Mouse (Mus musculus) kidney, postnatal 0 days (tissue): ENCODE data around the gene Rspry1. TPM values are rescaled to one million over a fixed set of nuclear protein-coding genes. Genes with fewer than 3 reads are reported as not detected.

Experiments
- ATAC-seq: fragments of 200-750 bp; cut with Nextera tagmentation; replicated peaks from 2 replicates; pipeline ENCODE4 v1.8.0; 2017; ENCODE audit warnings: low read depth, moderate number of reproducible peaks, moderate TSS enrichment, moderate library complexity; ENCODE audit not compliant: low FRiP score
- DNase-seq: peaks from one replicate; pipeline ENCODE4 v3.0.0-alpha.2; 2016; ENCODE audit warnings: low spot score
- H3K27ac ChIP-seq: fragments of 300-500 bp; sonication (generic); 2 replicates; pipeline ENCODE4 v1.5.1; 2014; ENCODE audit warnings: mild to moderate bottlenecking
- H3K27me3 ChIP-seq: fragments of 300-500 bp; sonication (generic); 2 replicates; pipeline ENCODE4 v1.6.1; 2014; ENCODE audit warnings: low read length, mixed read lengths; ENCODE audit not compliant: insufficient read depth
- H3K36me3 ChIP-seq: fragments of 300-500 bp; sonication (generic); 2 replicates; pipeline ENCODE4 v1.6.1; 2014; ENCODE audit warnings: low read length, mixed read lengths; ENCODE audit not compliant: insufficient read depth
- H3K4me1 ChIP-seq: fragments of 300-500 bp; sonication (generic); replicated peaks from 2 replicates; pipeline ENCODE4 v1.6.1; 2014; ENCODE audit warnings: antibody characterized with exemption, low read length, mixed read lengths; ENCODE audit not compliant: insufficient read depth
- H3K4me2 ChIP-seq: fragments of 300-500 bp; sonication (generic); 2 replicates; pipeline ENCODE4 v1.6.1; 2014; ENCODE audit warnings: mild to moderate bottlenecking, low read length, moderate library complexity, mixed read lengths
- H3K4me3 ChIP-seq: fragments of 300-500 bp; sonication (generic); replicated peaks from 2 replicates; pipeline ENCODE4 v1.5.1; 2014; ENCODE audit warnings: low read depth, low read length
- H3K9ac ChIP-seq: fragments of 300-500 bp; sonication (generic); 2 replicates; pipeline ENCODE4 v1.6.1; 2014; ENCODE audit warnings: low read depth, low read length
- H3K9me3 ChIP-seq: fragments of 300-500 bp; sonication (generic); replicated peaks from 2 replicates; pipeline ENCODE4 v1.6.1; 2016; ENCODE audit warnings: low read length, inconsistent platforms, mixed read lengths
- CTCF ChIP-seq: IDR thresholded peaks from 2 replicates; pipeline ENCODE4 v1.5.1; 2016; ENCODE audit warnings: antibody characterized with exemption, low read depth, mild to moderate bottlenecking, moderate library complexity
- whole genome bisulfite sequencing: fragments of 180-500 bp; shearing (Covaris S2); extraction: QIAGEN DNeasy Blood & Tissue Kit; methylation state at CpG from one replicate; pipeline ENCODE4 v1.1.7; 2014; 5-methylcytosine and 5-hydroxymethylcytosine counted together
- polyA plus RNA-seq: library from polyadenylated mRNA; unstranded; fragments of >200 nt; fragmentation: Nextera tagmentation; extraction: Ambion mirVana; gene quantifications from 2 replicates; pipeline ENCODE4 v1.2.1, GENCODE M21; 2015

Rspry1 gene
- polyA plus RNA-seq, 1 experiment from 2014 or later = 31.0 TPM

DNA sequence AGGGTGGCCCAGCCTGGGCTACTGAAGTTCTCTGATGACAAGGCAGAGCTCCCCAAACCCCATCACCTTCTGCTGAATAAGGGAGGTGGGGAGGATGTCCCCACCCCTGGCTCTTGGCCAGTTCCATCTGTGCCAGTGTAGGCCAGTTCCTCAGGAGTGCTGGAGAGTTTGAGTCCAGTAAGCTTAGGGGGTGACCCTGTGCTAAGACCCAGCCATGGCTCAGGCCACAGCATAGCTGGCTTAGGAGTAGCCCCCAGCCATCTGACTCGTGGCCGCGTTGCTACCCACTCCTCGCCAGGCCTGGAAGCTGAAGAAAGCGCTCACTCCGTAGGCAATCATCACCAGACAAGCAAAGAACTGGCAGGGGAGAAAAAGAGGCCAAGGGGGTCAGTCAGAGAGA is 74.2 kb downstream of the Rspry1 start:
- WGBS = 84% methylated on average over 6 of the region's 6 CpGs
- H3K27ac ChIP-seq = no peak overlapping the region
- ATAC-seq (0 out of 2 replicates have a peak, but pooled peaks have one; percentile 22), DNase-seq (no peak)
- no peaks in the 10 kb centered on the region for H3K4me1 ChIP-seq
- no peak overlapping the region for H3K4me3 ChIP-seq
- H3K9ac ChIP-seq = no peak overlapping the region
- no peaks in the 10 kb centered on the region for H3K27me3 ChIP-seq
- no peaks in the 10 kb centered on the region for H3K9me3 ChIP-seq
- peaks cover 39% of the 10 kb centered on the region for H3K36me3 ChIP-seq
- TF ChIP-seq CTCF = no peak
- no peak overlapping the region for H3K4me2 ChIP-seq

DNA sequence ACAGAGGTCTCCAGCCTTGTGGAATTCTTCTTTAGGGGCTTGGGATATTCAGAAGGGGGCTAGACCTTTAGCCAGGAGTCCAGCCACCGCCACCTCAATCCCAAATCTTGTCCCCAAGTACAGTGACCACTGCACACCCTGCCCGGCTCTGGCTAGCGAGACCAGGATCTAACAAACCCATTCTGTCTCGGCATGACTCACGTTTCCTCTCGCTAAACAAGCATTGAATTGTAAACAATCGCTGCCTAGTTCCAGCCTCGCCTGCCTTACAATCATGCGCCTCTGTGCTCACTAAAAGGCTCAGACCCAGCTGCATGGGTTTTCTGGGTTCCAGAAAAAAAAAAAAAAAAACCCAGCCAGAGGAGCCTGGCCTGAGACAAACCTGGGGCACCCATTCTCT is 76.8 kb downstream of the Rspry1 start:
- Histone ChIP-seq H3K4me2 (no peak overlapping the region), H3K36me3 (peaks cover 12% of the 10 kb centered on the region), H3K9ac (no peak overlapping the region), H3K9me3 (no peaks in the 10 kb centered on the region), H3K27me3 (no peaks in the 10 kb centered on the region), H3K27ac (peak overlapping the region; percentile 70), H3K4me3 (no peak overlapping the region), H3K4me1 (no peaks in the 10 kb centered on the region)
- ATAC-seq (no peak), DNase-seq (peak; percentile 32)
- 37% methylated on average over 9 of the region's 9 CpGs for WGBS
- no peak for TF ChIP-seq CTCF

DNA sequence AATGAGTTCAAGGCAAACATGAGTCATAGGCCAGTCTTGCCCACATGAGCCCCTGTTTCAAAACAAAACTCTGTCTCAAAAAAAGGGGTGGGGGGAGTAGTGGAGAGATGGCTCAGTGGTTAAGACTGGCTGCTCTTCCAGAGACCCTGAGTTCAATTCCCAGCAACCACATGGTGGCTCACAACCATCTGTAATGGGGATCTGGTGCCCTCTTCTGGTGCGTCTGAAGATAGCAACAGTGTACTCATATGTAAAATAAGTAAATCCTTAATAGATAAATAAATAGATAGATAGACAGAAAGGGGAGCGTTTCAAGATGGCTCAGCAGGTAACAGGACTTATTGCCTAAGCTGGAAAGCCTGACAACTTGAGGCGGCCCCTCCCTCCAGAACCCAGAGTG is 78.7 kb downstream of the Rspry1 start:
- Histone ChIP-seq H3K27me3 (no peaks in the 10 kb centered on the region), H3K4me3 (no peak overlapping the region), H3K36me3 (no peaks in the 10 kb centered on the region), H3K27ac (no peak overlapping the region), H3K9ac (no peak overlapping the region), H3K4me1 (no peaks in the 10 kb centered on the region), H3K4me2 (no peak overlapping the region), H3K9me3 (no peaks in the 10 kb centered on the region)
- TF ChIP-seq CTCF = peak; percentile 42
- no peak for DNase-seq
- ATAC-seq = no peak
- WGBS = 91% methylated on average over 3 of the region's 3 CpGs

DNA sequence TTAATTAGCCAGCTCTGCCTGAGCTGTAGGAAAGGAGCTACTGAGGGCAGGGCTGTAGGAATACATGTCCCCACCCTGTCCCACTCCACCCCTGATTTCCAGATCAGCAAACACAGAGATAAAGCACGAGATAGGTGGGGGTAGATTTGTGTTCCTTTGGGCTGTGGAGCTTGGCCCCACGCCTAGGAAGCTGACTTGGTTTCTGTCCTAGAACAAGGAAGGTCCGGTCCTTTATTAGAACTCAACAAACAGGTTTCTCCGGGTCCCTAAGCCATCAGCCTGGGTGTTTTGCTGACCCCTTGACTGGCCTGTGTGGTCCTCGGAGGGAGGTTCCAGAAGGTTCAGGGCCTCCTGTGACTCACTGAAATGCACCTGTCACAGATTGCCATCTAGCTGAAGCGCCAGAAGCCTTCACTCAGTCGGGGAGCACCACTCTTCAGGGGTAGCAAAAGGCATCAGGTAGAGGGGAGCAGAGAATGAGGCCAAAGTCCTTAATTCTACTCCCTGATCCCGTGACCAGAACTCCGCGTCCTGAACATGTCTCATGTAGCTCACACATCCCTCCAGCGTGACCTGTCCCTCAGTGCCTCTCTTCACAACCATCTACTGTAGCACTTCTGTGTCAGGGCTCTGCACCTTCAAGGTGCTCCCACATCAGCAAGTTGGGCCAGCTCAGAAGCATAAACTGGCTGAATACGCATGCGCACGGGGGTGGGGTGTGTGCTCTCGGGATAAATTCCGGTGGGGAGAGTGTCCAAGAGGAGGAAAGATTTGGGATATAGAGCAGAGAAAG is 81.2 kb downstream of the Rspry1 start:
- Histone ChIP-seq H3K9me3 (no peaks in the 10 kb centered on the region), H3K4me1 (no peaks in the 10 kb centered on the region), H3K27me3 (no peaks in the 10 kb centered on the region), H3K27ac (0 out of 2 replicates have a peak overlapping the region, but pooled peaks have one; percentile 10), H3K4me3 (no peak overlapping the region), H3K9ac (no peak overlapping the region), H3K4me2 (no peak overlapping the region), H3K36me3 (no peaks in the 10 kb centered on the region)
- 70% methylated on average over 16 of the region's 16 CpGs for WGBS
- TF ChIP-seq CTCF = no peak
- DNase-seq (no peak), ATAC-seq (peak; percentile 55; the same call in 1 of the 2 replicates)

DNA sequence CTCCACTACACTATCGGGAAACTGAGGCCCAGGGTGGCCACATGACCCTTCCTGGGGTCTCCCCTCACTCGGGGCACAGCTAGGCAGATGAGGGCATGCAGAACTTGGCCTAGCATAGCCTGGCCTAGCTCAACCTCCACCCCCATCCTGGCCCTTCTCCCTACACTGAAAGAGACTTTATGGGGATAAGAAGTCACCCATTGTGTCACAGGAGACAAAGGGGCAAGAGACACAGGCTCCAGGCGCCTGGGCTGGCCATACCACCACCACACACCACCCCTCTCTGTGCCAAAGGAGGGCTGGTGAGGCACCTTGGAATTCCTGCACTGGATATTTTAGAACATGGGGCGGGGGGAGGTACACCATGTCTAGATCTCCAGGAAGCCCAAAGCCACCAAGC is 82.5 kb downstream of the Rspry1 start:
- Histone ChIP-seq H3K4me3 (no peak overlapping the region), H3K9ac (no peak overlapping the region), H3K27ac (no peak overlapping the region), H3K36me3 (no peaks in the 10 kb centered on the region), H3K4me1 (no peaks in the 10 kb centered on the region), H3K27me3 (no peaks in the 10 kb centered on the region), H3K4me2 (no peak overlapping the region), H3K9me3 (no peaks in the 10 kb centered on the region)
- ATAC-seq (no peak), DNase-seq (no peak)
- TF ChIP-seq CTCF = no peak
- 82% methylated on average over 4 of the region's 4 CpGs for WGBS

DNA sequence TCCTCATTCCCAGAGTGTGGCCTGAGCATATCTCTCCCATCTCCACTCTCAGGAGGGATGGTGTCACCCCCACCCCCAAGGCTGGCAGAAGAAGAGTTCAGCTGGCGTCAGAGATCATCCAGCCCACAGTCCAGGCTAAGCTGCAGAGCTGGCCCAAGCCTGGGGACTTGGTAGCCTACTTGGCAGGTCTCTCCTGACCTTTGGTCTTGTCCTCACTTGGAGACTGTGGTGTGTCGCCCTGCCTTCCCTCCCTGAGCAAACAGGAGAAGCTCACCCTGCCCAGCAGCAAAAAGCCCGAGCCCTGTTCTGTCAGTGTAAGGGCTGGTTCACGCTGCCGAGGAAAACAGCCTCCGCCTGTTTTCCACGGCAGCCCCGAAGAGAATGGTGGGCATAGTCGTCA is 84.2 kb downstream of the Rspry1 start:
- peak; percentile 47; the same call in 1 of the 2 replicates for ATAC-seq

More for the DNA sequence above, 84.2 kb downstream of the Rspry1 start:
- no peak for TF ChIP-seq CTCF
- Histone ChIP-seq H3K4me2 (no peak overlapping the region), H3K4me3 (no peak overlapping the region), H3K27me3 (no peaks in the 10 kb centered on the region), H3K9ac (no peak overlapping the region), H3K4me1 (no peaks in the 10 kb centered on the region), H3K9me3 (no peaks in the 10 kb centered on the region), H3K36me3 (no peaks in the 10 kb centered on the region), H3K27ac (no peak overlapping the region)
- 67% methylated on average over 9 of the region's 9 CpGs for WGBS
- DNase-seq = no peak
